In genomic region chrX:152146150-152146549, GRCm38 (mm10) we compare ENCODE assay signal across 8 mouse cellular contexts. TPM values are rescaled to one million over a fixed set of nuclear protein-coding genes. Genes with fewer than 3 reads are reported as not detected.
DNase-seq lines count a peak whose midpoint lies in the region; ATAC-seq and TF ChIP-seq lines count a peak whose summit lies in the region.

No protein-coding gene starts in this region.

- peaks cover 89% of the 10 kb centered on the region for H3K27me3 ChIP-seq in forebrain, embryonic 12.5 days
- H3K27me3 ChIP-seq in forebrain, embryonic 10.5 days (ENCODE audit: poor library complexity, severe bottlenecking), result peaks cover 100% of the 10 kb centered on the region
- peaks cover 33% of the 10 kb centered on the region for H3K27me3 ChIP-seq in midbrain, embryonic 14.5 days (ENCODE audit: control insufficient read depth, insufficient read depth, low read length)
- peaks cover 54% of the 10 kb centered on the region for H3K27me3 ChIP-seq in midbrain, embryonic 11.5 days (ENCODE audit: control insufficient read depth, insufficient read depth, low read length)
- H3K27me3 ChIP-seq in stomach, postnatal 0 days (ENCODE audit: control insufficient read depth, insufficient read depth, low read length), result no peaks in the 10 kb centered on the region; the same call in 1 of the 2 replicates

- DNase-seq in forebrain, embryonic 10.5 days (ENCODE audit: extremely low spot score, low spot score), result no peak
- no peak for DNase-seq in midbrain, embryonic 14.5 days
- no peak for DNase-seq in midbrain, embryonic 11.5 days (ENCODE audit: low spot score, missing footprints)
- peak; percentile 38 to 69 for DNase-seq in left cerebral cortex, adult 9 months (ENCODE audit: low spot score in 2 of 2)
- no peak for DNase-seq in stomach, postnatal 0 days (ENCODE audit: low spot score)
- no peak for DNase-seq in adrenal gland, adult 18-20 months (ENCODE audit: low spot score in 2 of 2)
- no peak for DNase-seq in thymus, postnatal 0 days (ENCODE audit: low spot score)

- no peak for TF ChIP-seq EP300 in stomach, postnatal 0 days (optimal IDR thresholded peaks at IDR 0.05)

- TF ChIP-seq CTCF in stomach, postnatal 0 days (IDR thresholded peaks at IDR 0.05; ENCODE audit: low read depth), result no peak

- no peaks in the 10 kb centered on the region for H3K9me3 ChIP-seq in forebrain, embryonic 12.5 days
- no peaks in the 10 kb centered on the region for H3K9me3 ChIP-seq in forebrain, embryonic 10.5 days
- no peaks in the 10 kb centered on the region for H3K9me3 ChIP-seq in midbrain, embryonic 14.5 days (ENCODE audit: control insufficient read depth, low read length)
- no peaks in the 10 kb centered on the region for H3K9me3 ChIP-seq in midbrain, embryonic 11.5 days (ENCODE audit: control insufficient read depth, low read length)
- no peaks in the 10 kb centered on the region for H3K9me3 ChIP-seq in stomach, postnatal 0 days (ENCODE audit: control insufficient read depth, low read length)

- 0 out of 2 replicates have a peak, but pooled peaks cover 2% of the 10 kb centered on the region for H3K4me1 ChIP-seq in forebrain, embryonic 12.5 days
- H3K4me1 ChIP-seq in forebrain, embryonic 10.5 days, result peaks cover 8% of the 10 kb centered on the region; the same call in 1 of the 2 replicates
- H3K4me1 ChIP-seq in midbrain, embryonic 14.5 days (ENCODE audit: control insufficient read depth, insufficient read depth, low read length), result no peaks in the 10 kb centered on the region
- no peaks in the 10 kb centered on the region for H3K4me1 ChIP-seq in midbrain, embryonic 11.5 days (ENCODE audit: control insufficient read depth, insufficient read depth, low read length)
- no peaks in the 10 kb centered on the region for H3K4me1 ChIP-seq in stomach, postnatal 0 days (replicated peaks; ENCODE audit: control insufficient read depth, insufficient read depth)

- H3K36me3 ChIP-seq in forebrain, embryonic 12.5 days (replicated peaks), result no peaks in the 10 kb centered on the region
- no peaks in the 10 kb centered on the region for H3K36me3 ChIP-seq in forebrain, embryonic 10.5 days (replicated peaks)
- no peaks in the 10 kb centered on the region for H3K36me3 ChIP-seq in midbrain, embryonic 14.5 days (ENCODE audit: control insufficient read depth, insufficient read depth, low read length)
- H3K36me3 ChIP-seq in midbrain, embryonic 11.5 days (ENCODE audit: control insufficient read depth, insufficient read depth, low read length), result no peaks in the 10 kb centered on the region
- no peaks in the 10 kb centered on the region for H3K36me3 ChIP-seq in stomach, postnatal 0 days (ENCODE audit: control insufficient read depth, insufficient read depth, low read length)

- 50% methylated on average over 1 of the region's 1 CpGs for WGBS in forebrain, embryonic 12.5 days
- WGBS in forebrain, embryonic 10.5 days, result 33% methylated on average over 1 of the region's 1 CpGs
- 21% methylated on average over 1 of the region's 1 CpGs for WGBS in midbrain, embryonic 14.5 days
- 30% methylated on average over 1 of the region's 1 CpGs for WGBS in midbrain, embryonic 11.5 days
- WGBS in stomach, postnatal 0 days, result 29% methylated on average over 1 of the region's 1 CpGs

- peak overlapping the region; percentile 21; the same call in 1 of the 2 replicates for H3K4me2 ChIP-seq in forebrain, embryonic 12.5 days
- H3K4me2 ChIP-seq in midbrain, embryonic 14.5 days (ENCODE audit: low read length), result peak overlapping the region; percentile 73
- H3K4me2 ChIP-seq in midbrain, embryonic 11.5 days, result no peak overlapping the region
- H3K4me2 ChIP-seq in stomach, postnatal 0 days (replicated peaks; ENCODE audit: low read depth), result peak overlapping the region; percentile 73

- H3K4me3 ChIP-seq in forebrain, embryonic 12.5 days (replicated peaks), result no peak overlapping the region
- H3K4me3 ChIP-seq in forebrain, embryonic 10.5 days, result no peak overlapping the region
- H3K4me3 ChIP-seq in midbrain, embryonic 14.5 days (replicated peaks; ENCODE audit: low read depth, low read length), result no peak overlapping the region
- H3K4me3 ChIP-seq in midbrain, embryonic 11.5 days (ENCODE audit: low read depth, low read length), result no peak overlapping the region
- H3K4me3 ChIP-seq in stomach, postnatal 0 days (ENCODE audit: low read depth, low read length), result no peak overlapping the region

- no peak overlapping the region for H3K27ac ChIP-seq in forebrain, embryonic 12.5 days
- no peak overlapping the region for H3K27ac ChIP-seq in forebrain, embryonic 10.5 days
- H3K27ac ChIP-seq in midbrain, embryonic 14.5 days (replicated peaks; ENCODE audit: low read depth, low read length), result no peak overlapping the region
- H3K27ac ChIP-seq in midbrain, embryonic 11.5 days (ENCODE audit: low read depth, low read length), result no peak overlapping the region
- H3K27ac ChIP-seq in stomach, postnatal 0 days (replicated peaks), result no peak overlapping the region

- H3K9ac ChIP-seq in forebrain, embryonic 12.5 days, result no peak overlapping the region
- H3K9ac ChIP-seq in midbrain, embryonic 14.5 days (replicated peaks; ENCODE audit: low read length), result no peak overlapping the region
- H3K9ac ChIP-seq in midbrain, embryonic 11.5 days (ENCODE audit: low read length), result no peak overlapping the region
- H3K9ac ChIP-seq in stomach, postnatal 0 days (ENCODE audit: low read length), result no peak overlapping the region

- no peak for ATAC-seq in forebrain, embryonic 12.5 days (ENCODE audit: low FRiP score)
- no peak for ATAC-seq in midbrain, embryonic 14.5 days (ENCODE audit: low FRiP score, low TSS enrichment)
- no peak for ATAC-seq in midbrain, embryonic 11.5 days (ENCODE audit: low FRiP score)
- no peak for ATAC-seq in stomach, postnatal 0 days (ENCODE audit: low FRiP score, low TSS enrichment)

RNA-seq across cellular contexts. Expression of gene Iqsec2, which starts 2.1 kb away (rescaled TPM):
- 2.8 and 3.0 TPM in 2 replicates for polyA plus RNA-seq in forebrain, embryonic 12.5 days (2016; fragmentation: Nextera tagmentation; extraction: Ambion mirVana)
- polyA plus RNA-seq in forebrain, embryonic 10.5 days (2016; fragmentation: Nextera tagmentation; extraction: Ambion mirVana), result 1.3 and 1.4 TPM in 2 replicates
- polyA plus RNA-seq in midbrain, embryonic 14.5 days (2014; fragmentation: Nextera tagmentation; extraction: Ambion mirVana), result 5.2 and 7.2 TPM in 2 replicates
- polyA plus RNA-seq in midbrain, embryonic 11.5 days (2014; fragmentation: Nextera tagmentation; extraction: Ambion mirVana), result 1.1 and 1.8 TPM in 2 replicates
- polyA plus RNA-seq in stomach, postnatal 0 days (2015; fragmentation: Nextera tagmentation; extraction: Ambion mirVana), result 3.6 TPM in 2 replicates
- total RNA-seq in adrenal gland, adult 18-20 months (2021), result 10 to 100 TPM; 28.8 to 37.8 TPM
- 0.88 and 0.89 TPM in 2 replicates for polyA plus RNA-seq in thymus, postnatal 0 days (2015; fragmentation: Nextera tagmentation; extraction: Ambion mirVana)

Comparison
In these comparisons a context has a peak if more than half of its experiments do, and no peak if none do; other contexts are left out.
1. DNase-seq: peak in left cerebral cortex, adult 9 months (2 of 2); none in forebrain, embryonic 10.5 days (single experiment), midbrain, embryonic 14.5 days (single experiment), midbrain, embryonic 11.5 days (single experiment), stomach, postnatal 0 days (single experiment), adrenal gland, adult 18-20 months (0 of 2) and thymus, postnatal 0 days (single experiment).